Mouse (Mus musculus): ENCODE data around the gene Cln6.

Cln6 gene

DNA sequence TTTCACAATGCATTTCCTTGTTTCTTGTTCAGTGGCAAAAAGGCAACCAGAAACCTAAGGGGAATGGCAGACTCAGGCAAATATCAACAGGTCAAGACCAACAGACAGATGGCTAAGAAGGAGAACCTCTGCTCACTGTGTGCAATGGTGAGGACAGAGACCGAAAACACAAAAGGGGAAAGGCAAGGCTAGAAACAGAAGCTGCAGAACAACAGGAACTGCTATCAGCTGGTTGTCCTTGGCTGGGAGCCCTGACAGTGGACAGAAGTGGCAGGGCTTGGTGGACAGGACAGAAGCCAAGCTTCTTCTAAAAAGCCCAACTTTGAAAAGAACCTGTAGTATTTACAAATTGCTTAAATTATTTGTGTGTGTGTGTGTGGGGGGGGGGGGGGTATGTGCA, 55.9 kb downstream of the Cln6 start:
- DNase-seq (ENCODE audit: low spot score) = no peak
